Mouse (Mus musculus) midbrain, embryonic 11.5 days (tissue): ENCODE results near the gene Fhit. TPM values are rescaled to one million over a fixed set of nuclear protein-coding genes. Genes with fewer than 3 reads are reported as not detected.

Experiments used
- ATAC-seq: fragments of 200-750 bp; cut with Nextera tagmentation; 2 replicates; pipeline ENCODE4 v1.8.0; 2017; ENCODE audit warnings: moderate TSS enrichment, moderate library complexity; ENCODE audit not compliant: low FRiP score
- DNase-seq: peaks from one replicate; pipeline ENCODE4 v3.0.0; 2015; ENCODE audit warnings: low spot score; ENCODE audit errors: missing footprints
- H3K27ac ChIP-seq: fragments of 300-500 bp; sonication (generic); 2 replicates; pipeline ENCODE4 v1.5.1; 2014; ENCODE audit warnings: low read depth, low read length
- H3K27me3 ChIP-seq: fragments of 300-500 bp; sonication (generic); 2 replicates; pipeline ENCODE4 v1.6.1; 2014; ENCODE audit warnings: mild to moderate bottlenecking, low read length, moderate library complexity, mixed read lengths; ENCODE audit not compliant: control insufficient read depth, insufficient read depth
- H3K36me3 ChIP-seq: fragments of 300-500 bp; sonication (generic); 2 replicates; pipeline ENCODE4 v1.6.1; 2014; ENCODE audit warnings: mild to moderate bottlenecking, low read length, moderate library complexity, mixed read lengths; ENCODE audit not compliant: control insufficient read depth, insufficient read depth
- H3K4me1 ChIP-seq: fragments of 300-500 bp; sonication (generic); 2 replicates; pipeline ENCODE4 v1.6.1; 2014; ENCODE audit warnings: low read length; ENCODE audit not compliant: control insufficient read depth, insufficient read depth
- H3K4me2 ChIP-seq: fragments of 300-500 bp; sonication (generic); 2 replicates; pipeline ENCODE4 v1.6.1; 2014; ENCODE audit warnings: mild to moderate bottlenecking, moderate library complexity
- H3K4me3 ChIP-seq: fragments of 300-500 bp; sonication (generic); 2 replicates; pipeline ENCODE4 v1.5.1; 2014; ENCODE audit warnings: low read depth, low read length
- H3K9ac ChIP-seq: fragments of 300-500 bp; sonication (generic); 2 replicates; pipeline ENCODE4 v1.6.1; 2014; ENCODE audit warnings: low read length
- H3K9me3 ChIP-seq: fragments of 300-500 bp; sonication (generic); 2 replicates; pipeline ENCODE4 v1.6.1; 2016; ENCODE audit warnings: low read length; ENCODE audit not compliant: control insufficient read depth
- WGBS: fragments of 180-500 bp; shearing (Covaris S2); extraction: QIAGEN DNeasy Blood & Tissue Kit; methylation state at CpG from one replicate; pipeline ENCODE4 v1.1.7; 2014; 5-methylcytosine and 5-hydroxymethylcytosine counted together
- polyA plus RNA-seq: library from polyadenylated mRNA; unstranded; fragments of >200 nt; fragmentation: Nextera tagmentation; extraction: Ambion mirVana; gene quantifications from 2 replicates; pipeline ENCODE4 v1.2.1, GENCODE M21; 2014

The Fhit gene
- polyA plus RNA-seq, 1 experiment from 2014 or later, result 4.6 TPM

GRCm38 (mm10) chr14:10630831-10631360, 530.9 kb downstream of the Fhit start:
- H3K9ac ChIP-seq, result no peak overlapping the region
- ATAC-seq (no peak), DNase-seq (no peak)
- H3K4me1 ChIP-seq, result no peaks in the 10 kb centered on the region
- no peaks in the 10 kb centered on the region for H3K36me3 ChIP-seq
- H3K27ac ChIP-seq, result no peak overlapping the region
- no peaks in the 10 kb centered on the region for H3K27me3 ChIP-seq
- H3K4me3 ChIP-seq, result no peak overlapping the region
- WGBS, result 98% methylated on average over 2 of the region's 2 CpGs
- H3K9me3 ChIP-seq, result no peaks in the 10 kb centered on the region
- H3K4me2 ChIP-seq, result no peak overlapping the region

GRCm38 (mm10) chr14:10593467-10593866, 568.4 kb downstream of the Fhit start:
- Histone ChIP-seq H3K9me3 (no peaks in the 10 kb centered on the region), H3K27me3 (no peaks in the 10 kb centered on the region), H3K4me1 (no peaks in the 10 kb centered on the region), H3K27ac (no peak overlapping the region), H3K4me3 (no peak overlapping the region), H3K9ac (no peak overlapping the region), H3K4me2 (no peak overlapping the region), H3K36me3 (no peaks in the 10 kb centered on the region)
- no peak for DNase-seq
- ATAC-seq, result no peak
- WGBS, result 84% methylated on average over 5 of the region's 5 CpGs

- no peak overlapping the region for H3K27ac ChIP-seq
- no peak overlapping the region for H3K4me2 ChIP-seq
- H3K9ac ChIP-seq, result no peak overlapping the region
- H3K9me3 ChIP-seq, result no peaks in the 10 kb centered on the region
- H3K27me3 ChIP-seq, result no peaks in the 10 kb centered on the region
- no peaks in the 10 kb centered on the region for H3K4me1 ChIP-seq
- H3K4me3 ChIP-seq, result no peak overlapping the region
- 90% methylated on average over 3 of the region's 3 CpGs for WGBS
- DNase-seq (peak; percentile 45), ATAC-seq (no peak)
- no peaks in the 10 kb centered on the region for H3K36me3 ChIP-seq
These were observed 592.8 kb downstream of the Fhit start for GRCm38 (mm10) chr14:10568937-10569552.

- no peak overlapping the region for H3K27ac ChIP-seq
- no peak overlapping the region for H3K4me3 ChIP-seq
- no peaks in the 10 kb centered on the region for H3K27me3 ChIP-seq
- H3K4me1 ChIP-seq, result no peaks in the 10 kb centered on the region
- 89% methylated on average over 2 of the region's 2 CpGs for WGBS
- no peak overlapping the region for H3K4me2 ChIP-seq
- no peak overlapping the region for H3K9ac ChIP-seq
- DNase-seq (no peak), ATAC-seq (no peak)
- no peaks in the 10 kb centered on the region for H3K36me3 ChIP-seq
- H3K9me3 ChIP-seq, result no peaks in the 10 kb centered on the region
These were observed 594.1 kb downstream of the Fhit start for GRCm38 (mm10) chr14:10567771-10568170.

- WGBS, result 22% methylated on average over 6 of the region's 6 CpGs
- Histone ChIP-seq H3K4me2 (no peak overlapping the region), H3K27me3 (no peaks in the 10 kb centered on the region), H3K4me1 (no peaks in the 10 kb centered on the region), H3K36me3 (no peaks in the 10 kb centered on the region), H3K9me3 (no peaks in the 10 kb centered on the region), H3K9ac (no peak overlapping the region), H3K4me3 (no peak overlapping the region), H3K27ac (no peak overlapping the region)
- no peak for ATAC-seq
- peak; percentile 14 for DNase-seq
These were observed 607.1 kb downstream of the Fhit start for GRCm38 (mm10) chr14:10554755-10555154.

GRCm38 (mm10) chr14:10548632-10549031, 613.2 kb downstream of the Fhit start:
- Histone ChIP-seq H3K27ac (no peak overlapping the region), H3K9me3 (no peaks in the 10 kb centered on the region), H3K4me1 (no peaks in the 10 kb centered on the region), H3K9ac (no peak overlapping the region), H3K4me3 (no peak overlapping the region), H3K4me2 (no peak overlapping the region), H3K36me3 (no peaks in the 10 kb centered on the region), H3K27me3 (no peaks in the 10 kb centered on the region)
- WGBS, result 90% methylated on average over 2 of the region's 2 CpGs
- ATAC-seq, result no peak
- no peak for DNase-seq

GRCm38 (mm10) chr14:10545916-10546315, 615.9 kb downstream of the Fhit start:
- ATAC-seq, result no peak
- peak; percentile 10 for DNase-seq
- WGBS, result 57% methylated on average over 3 of the region's 3 CpGs

GRCm38 (mm10) chr14:10534862-10535261, 627.0 kb downstream of the Fhit start:
- 95% methylated on average over 2 of the region's 2 CpGs for WGBS
- Histone ChIP-seq H3K36me3 (no peaks in the 10 kb centered on the region), H3K4me3 (no peak overlapping the region), H3K27me3 (no peaks in the 10 kb centered on the region), H3K9ac (no peak overlapping the region), H3K4me2 (no peak overlapping the region), H3K4me1 (no peaks in the 10 kb centered on the region), H3K27ac (no peak overlapping the region), H3K9me3 (no peaks in the 10 kb centered on the region)
- ATAC-seq (no peak), DNase-seq (no peak)

More at GRCm38 (mm10) chr14:10545916-10546315, 615.9 kb downstream of the Fhit start:
- H3K9me3 ChIP-seq, result no peaks in the 10 kb centered on the region
- no peaks in the 10 kb centered on the region for H3K27me3 ChIP-seq
- H3K4me2 ChIP-seq, result no peak overlapping the region
- H3K27ac ChIP-seq, result no peak overlapping the region
- no peaks in the 10 kb centered on the region for H3K4me1 ChIP-seq
- no peak overlapping the region for H3K9ac ChIP-seq
- H3K4me3 ChIP-seq, result no peak overlapping the region
- no peaks in the 10 kb centered on the region for H3K36me3 ChIP-seq

GRCm38 (mm10) chr14:10531748-10532500, 629.9 kb downstream of the Fhit start:
- no peak overlapping the region for H3K4me2 ChIP-seq
- 77% methylated on average over 8 of the region's 8 CpGs for WGBS
- ATAC-seq, result no peak

More at GRCm38 (mm10) chr14:10531748-10532500, 629.9 kb downstream of the Fhit start:
- H3K4me3 ChIP-seq, result no peak overlapping the region
- no peaks in the 10 kb centered on the region for H3K4me1 ChIP-seq
- H3K9ac ChIP-seq, result no peak overlapping the region
- no peaks in the 10 kb centered on the region for H3K9me3 ChIP-seq
- no peaks in the 10 kb centered on the region for H3K27me3 ChIP-seq
- no peak overlapping the region for H3K27ac ChIP-seq
- peak; percentile 41 for DNase-seq
- H3K36me3 ChIP-seq, result no peaks in the 10 kb centered on the region
